Mouse (Mus musculus): Measurements from ENCODE around the gene Ssr1.

- TF ChIP-seq CTCF (conservative IDR thresholded peaks at IDR 0.05; ENCODE audit: insufficient read depth, insufficient read length, low read depth, low read length) (peak; percentile 25; the same call in 1 of the 2 replicates), POLR2A (IDR thresholded peaks at IDR 0.05; ENCODE audit: low read depth, low read length) (peak; percentile 70)
These were observed 43.1 kb upstream of the Ssr1 start, which contains the start of gene Cage1 for GRCm38 (mm10) chr13:38037044-38037687.

Data from kidney, adult 2 months (tissue).